Mouse (Mus musculus): ENCODE results near the gene Vmn1r160.
"Not testable (repeated sequence)": the region's sequence is repeated elsewhere in the genome, so short reads cannot be mapped to it uniquely, and the experiment has no call there.

Gene Vmn1r160

DNA sequence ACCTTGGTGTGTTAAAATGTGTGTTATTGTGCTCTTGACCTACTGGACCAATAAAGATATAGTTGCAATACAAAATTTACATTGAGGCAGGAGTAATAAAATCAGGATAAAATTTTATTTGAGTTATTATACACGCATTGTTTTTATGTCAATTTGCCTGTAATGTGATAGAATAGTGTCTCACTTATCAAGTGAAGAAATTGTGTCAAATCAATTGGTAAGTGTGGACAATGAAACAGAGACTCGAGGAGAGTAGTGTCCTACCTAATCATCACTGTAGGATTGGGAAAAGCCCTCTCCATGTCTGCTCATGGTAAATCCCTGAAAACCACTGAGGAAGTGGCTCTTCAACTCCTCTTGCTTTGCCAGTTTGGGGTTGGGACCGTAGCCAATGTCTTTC is at the start of gene Vmn1r160:
Vmn1r160 (plus strand) TSS at position 301 of the 400 bp plus-strand sequence.
- DNase-seq (ENCODE audit: low read depth, low spot score) = not testable (repeated sequence)

DNA sequence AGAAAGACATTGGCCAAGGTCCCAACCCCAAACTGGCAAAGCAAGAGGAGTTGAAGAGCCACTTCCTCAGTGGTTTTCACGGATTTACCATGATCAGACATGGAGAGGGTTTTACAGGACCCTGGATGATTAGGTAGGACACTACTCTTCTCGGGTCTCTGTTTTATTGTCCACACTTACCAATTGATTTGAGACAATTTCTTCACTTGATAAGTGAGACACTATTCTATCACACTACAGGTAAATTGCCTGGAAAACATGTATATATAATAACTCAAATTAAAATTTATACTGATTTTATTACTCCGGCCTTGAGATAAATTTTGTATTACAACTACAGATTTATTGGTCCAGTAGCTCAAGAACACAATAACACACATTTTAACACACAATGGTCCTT is 27.5 kb upstream of the Vmn1r160 start, which contains the start of gene Vmn1r159:
Vmn1r159 (minus strand) TSS at position 101 of the 400 bp plus-strand sequence.
- not testable (repeated sequence) for DNase-seq (ENCODE audit: low read depth, low spot score)

Data from brain, adult 2 months (tissue).